Mouse (Mus musculus) G1E (cell line): ENCODE measurements around the gene Adarb1. TPM values are rescaled to one million over a fixed set of nuclear protein-coding genes. Genes with fewer than 3 reads are reported as not detected.

Source experiments
- ATAC-seq: 2 replicates; pipeline ENCODE4 v1.8.0; 2016; ENCODE audit warnings: mild to moderate bottlenecking; ENCODE audit not compliant: insufficient number of reproducible peaks, poor library complexity, low FRiP score, severe bottlenecking; ENCODE audit errors: extremely low read depth
- DNase-seq: peaks from one replicate; pipeline ENCODE4 v3.0.0; 2012; ENCODE audit warnings: low spot score
- H3K27me3 ChIP-seq: 2 replicates; pipeline ENCODE4 v1.6.1; 2012; ENCODE audit warnings: mild to moderate bottlenecking, low read length, inconsistent platforms; ENCODE audit not compliant: insufficient read depth
- H3K36me3 ChIP-seq: replicated peaks from 2 replicates; pipeline ENCODE3; 2012; ENCODE audit warnings: mild to moderate bottlenecking, inconsistent platforms
- H3K4me1 ChIP-seq: 2 replicates; pipeline ENCODE4 v1.6.1; 2012; ENCODE audit warnings: low read depth, low read length, inconsistent platforms, mixed read lengths; ENCODE audit not compliant: insufficient read depth
- H3K4me3 ChIP-seq: 2 replicates; pipeline ENCODE4 v1.5.1; 2012; ENCODE audit warnings: low read depth, mild to moderate bottlenecking, inconsistent platforms, low read length, moderate library complexity, mixed read lengths
- H3K9me3 ChIP-seq: replicated peaks from 2 replicates; pipeline ENCODE4 v1.6.1; 2012; ENCODE audit warnings: inconsistent platforms
- CTCF ChIP-seq: IDR thresholded peaks from 2 replicates; pipeline ENCODE4 v1.5.1; 2012; ENCODE audit warnings: low read depth, low read length, inconsistent platforms, mixed read lengths
- GATA1 ChIP-seq: IDR thresholded peaks from 2 replicates; pipeline ENCODE4 v1.6.1; 2012; ENCODE audit warnings: borderline replicate concordance, low read length, inconsistent platforms, mixed read lengths
- GATA2 ChIP-seq: IDR thresholded peaks from 2 replicates; pipeline ENCODE4 v1.6.1; 2012; ENCODE audit warnings: low read depth, low read length, inconsistent platforms, borderline replicate concordance
- POLR2AphosphoS5 ChIP-seq: IDR thresholded peaks from 2 replicates; pipeline ENCODE4 v1.6.1; 2012; ENCODE audit warnings: low read depth, low read length, inconsistent platforms; ENCODE audit not compliant: insufficient replicate concordance
- TAL1 ChIP-seq: conservative IDR thresholded peaks from 2 replicates; pipeline ENCODE4 v1.6.1; 2012; ENCODE audit warnings: low read depth, low read length, inconsistent platforms, mixed read lengths
- polyA plus RNA-seq: library from polyadenylated mRNA; stranded (reverse); fragments of >175 nt; gene quantifications from 2 replicates; pipeline ENCODE4 v1.2.3, GENCODE M21; 2012
- total RNA-seq, 2 experiments: library from RNA; stranded (forward) in 1 of 2; stranded (reverse) in 1 of 2; fragments of 200-1000 nt in 1 of 2; fragments of >200 nt in 1 of 2; fragmentation: Nextera tagmentation in 1 of 2; gene quantifications; 2 replicates each; pipeline ENCODE4 v1.2.3; 2014 to 2017

Adarb1 gene
- total and polyA plus RNA-seq, 3 experiments, result 0.05 TPM; not detected in 2

DNA sequence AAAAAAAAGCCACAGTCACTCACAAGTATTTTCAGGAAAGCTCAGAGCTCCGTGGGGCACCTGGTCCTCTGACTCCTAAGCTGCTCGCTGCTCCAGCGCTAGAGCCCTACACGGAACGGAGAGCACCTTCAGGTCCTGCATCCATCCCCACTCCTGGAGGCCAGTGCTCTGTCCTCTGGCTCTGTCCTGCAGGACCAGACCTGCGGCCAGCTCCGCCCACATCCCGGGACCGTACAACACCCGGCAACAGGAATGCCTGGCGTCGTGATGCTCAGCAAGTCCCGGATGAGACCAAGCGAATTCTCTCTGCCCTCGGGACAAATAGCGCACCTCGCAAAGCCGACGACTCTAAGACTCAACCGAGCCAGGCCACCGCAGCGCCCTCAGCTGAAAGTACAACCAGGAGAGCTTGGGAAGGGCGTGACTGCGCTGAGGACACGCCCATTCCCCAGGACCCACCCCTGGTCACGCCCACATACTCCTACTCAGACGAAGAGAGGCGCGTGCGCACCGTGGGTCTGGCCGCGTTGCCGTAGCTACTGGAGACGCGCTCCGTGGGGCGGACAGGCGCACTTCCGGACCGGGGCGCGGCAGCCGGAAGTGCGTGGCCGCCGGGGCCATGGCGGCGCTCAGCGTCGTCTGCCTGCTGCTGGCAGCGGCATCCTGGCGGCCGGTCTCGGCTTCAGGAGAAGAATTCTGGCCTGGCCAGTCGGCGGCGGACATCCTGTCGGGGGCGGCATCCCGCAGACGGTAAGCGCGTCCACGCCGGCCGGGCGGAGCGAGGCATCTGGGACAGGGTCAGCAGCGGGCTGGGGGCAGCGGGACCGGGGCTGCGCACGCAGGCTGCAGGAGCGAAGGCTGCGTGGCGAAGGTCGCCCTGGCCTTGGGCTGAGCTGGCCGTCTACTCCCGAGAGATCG, 159.1 kb downstream of the Adarb1 start, which contains the start of gene Pofut2:
Gene Pofut2, plus strand, starts transcription at position 515 of the 918 bp plus-strand sequence.
- H3K4me3 ChIP-seq, result peak within 1 kb of the TSS; percentile 99
- H3K27me3 ChIP-seq, result peaks cover 18% of the 10 kb centered on the region
- H3K4me1 ChIP-seq, result peaks cover 29% of the 10 kb centered on the region
- no peak for TF ChIP-seq TAL1
- TF ChIP-seq CTCF, result no peak
- no peak for TF ChIP-seq GATA2
- H3K9me3 ChIP-seq, result no peaks in the 10 kb centered on the region
- DNase-seq, result peak; percentile 100
- peak; percentile 98 for ATAC-seq
- peaks cover 38% of the 10 kb centered on the region for H3K36me3 ChIP-seq

GRCm38 (mm10) chr10:77258041-77258590, 160.0 kb downstream of the Adarb1 start:
- H3K27me3 ChIP-seq, result peaks cover 24% of the 10 kb centered on the region
- ATAC-seq (no peak), DNase-seq (no peak)
- TF ChIP-seq GATA2, result no peak
- no peak for TF ChIP-seq TAL1
- TF ChIP-seq CTCF, result no peak
- no peak for TF ChIP-seq POLR2AphosphoS5
- no peak for TF ChIP-seq GATA1
- H3K36me3 ChIP-seq, result peaks cover 30% of the 10 kb centered on the region
- peak overlapping the region; percentile 99; the same call in 1 of the 2 replicates for H3K4me3 ChIP-seq
- no peaks in the 10 kb centered on the region for H3K9me3 ChIP-seq
- peaks cover 35% of the 10 kb centered on the region for H3K4me1 ChIP-seq

DNA sequence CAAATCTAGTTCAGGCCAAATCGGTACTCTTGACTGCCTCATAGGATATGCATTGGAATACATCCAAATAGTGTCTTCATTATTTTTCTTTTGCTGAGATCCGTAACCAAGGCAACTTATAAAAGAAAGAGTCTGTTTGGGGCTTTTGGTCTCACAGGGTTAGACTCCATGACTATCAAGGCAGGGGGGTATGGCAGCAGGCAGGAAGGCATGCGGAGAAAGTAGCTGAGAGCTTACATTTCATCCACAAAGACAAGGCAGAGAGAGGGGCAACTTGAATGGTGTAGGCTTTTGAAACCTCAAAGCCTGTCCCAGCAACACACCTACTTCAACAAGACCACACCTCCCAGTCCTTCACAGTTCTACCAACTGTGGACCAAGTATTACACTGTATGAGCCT, 162.4 kb downstream of the Adarb1 start:
- ATAC-seq (no peak), DNase-seq (no peak)
- no peak for TF ChIP-seq GATA2
- Histone ChIP-seq H3K36me3 (peaks cover 6% of the 10 kb centered on the region), H3K4me1 (peaks cover 47% of the 10 kb centered on the region), H3K27me3 (peaks cover 30% of the 10 kb centered on the region), H3K4me3 (no peak overlapping the region), H3K9me3 (no peaks in the 10 kb centered on the region)

- Histone ChIP-seq H3K9me3 (no peaks in the 10 kb centered on the region), H3K4me3 (no peak overlapping the region), H3K36me3 (peaks cover 1% of the 10 kb centered on the region), H3K27me3 (peaks cover 30% of the 10 kb centered on the region), H3K4me1 (peaks cover 45% of the 10 kb centered on the region)
- no peak for DNase-seq
- TF ChIP-seq TAL1, result no peak
- TF ChIP-seq CTCF, result no peak
- TF ChIP-seq POLR2AphosphoS5, result no peak
- no peak for TF ChIP-seq GATA1
- TF ChIP-seq GATA2, result no peak
- ATAC-seq, result no peak
These were observed 162.8 kb downstream of the Adarb1 start for GRCm38 (mm10) chr10:77255231-77255630.

- TF ChIP-seq POLR2AphosphoS5 (no peak), GATA1 (no peak), CTCF (peak; percentile 93), TAL1 (no peak), GATA2 (no peak)
These were observed 165.3 kb downstream of the Adarb1 start for GRCm38 (mm10) chr10:77252790-77253189.

GRCm38 (mm10) chr10:77251784-77252539, 166.1 kb downstream of the Adarb1 start:
- peaks cover 38% of the 10 kb centered on the region for H3K27me3 ChIP-seq
- no peaks in the 10 kb centered on the region for H3K36me3 ChIP-seq
- DNase-seq, result no peak
- H3K9me3 ChIP-seq, result no peaks in the 10 kb centered on the region
- no peak; the same call in 1 of the 2 replicates for ATAC-seq
- H3K4me3 ChIP-seq, result no peak overlapping the region
- H3K4me1 ChIP-seq, result peaks cover 46% of the 10 kb centered on the region
- TF ChIP-seq TAL1, result no peak
- no peak for TF ChIP-seq POLR2AphosphoS5
- no peak for TF ChIP-seq GATA1

More at GRCm38 (mm10) chr10:77252790-77253189, 165.3 kb downstream of the Adarb1 start:
- Histone ChIP-seq H3K9me3 (no peaks in the 10 kb centered on the region), H3K4me3 (no peak overlapping the region), H3K4me1 (peaks cover 43% of the 10 kb centered on the region), H3K27me3 (peaks cover 35% of the 10 kb centered on the region), H3K36me3 (no peaks in the 10 kb centered on the region)
- peak; percentile 8; the same call in 1 of the 2 replicates for ATAC-seq
- peak; percentile 63 for DNase-seq
